Mouse (Mus musculus): ENCODE measurements around the gene Orai1.

DNA sequence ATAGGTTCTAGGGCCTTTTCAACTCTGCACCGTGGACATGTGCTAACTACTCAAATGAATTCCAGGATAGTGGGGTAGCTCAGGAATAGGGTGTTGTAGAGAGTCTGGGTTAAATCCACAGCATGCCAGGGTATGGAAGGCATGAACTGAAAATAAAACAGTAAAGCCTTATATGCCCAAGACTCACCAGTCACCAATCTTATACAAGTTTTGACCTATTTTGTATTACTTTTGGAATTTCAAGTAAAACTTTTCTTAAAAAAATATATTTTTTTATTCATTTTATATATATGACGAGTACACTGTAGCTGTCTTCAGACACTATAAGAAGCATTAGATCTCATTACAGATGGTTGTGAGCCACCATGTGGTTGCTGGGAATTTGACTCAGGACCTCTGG, 21.1 kb upstream of the Orai1 start:
- TF ChIP-seq CTCF (IDR thresholded peaks at IDR 0.05; ENCODE audit: control insufficient read depth, insufficient read depth, insufficient read length): no peak
- TF ChIP-seq CEBPB (IDR thresholded peaks at IDR 0.05; ENCODE audit: low read depth): no peak
- no peak for TF ChIP-seq MAX (IDR thresholded peaks at IDR 0.05)
- no peak for TF ChIP-seq USF1 (IDR thresholded peaks at IDR 0.05; ENCODE audit: low read depth)
- no peak for TF ChIP-seq FOSL1 (IDR thresholded peaks at IDR 0.05; ENCODE audit: insufficient read depth, low read length, poor library complexity, severe bottlenecking)
- no peak for TF ChIP-seq MYOD1 (IDR thresholded peaks at IDR 0.05; ENCODE audit: control insufficient read depth, insufficient read length, low read depth)
- no peak for TF ChIP-seq MYOG (IDR thresholded peaks at IDR 0.05; ENCODE audit: control insufficient read depth, extremely low read depth, insufficient read length)

Data from C2C12 (cell line).